Mouse (Mus musculus): Measurements from ENCODE around the gene Pdgfc.

DNA sequence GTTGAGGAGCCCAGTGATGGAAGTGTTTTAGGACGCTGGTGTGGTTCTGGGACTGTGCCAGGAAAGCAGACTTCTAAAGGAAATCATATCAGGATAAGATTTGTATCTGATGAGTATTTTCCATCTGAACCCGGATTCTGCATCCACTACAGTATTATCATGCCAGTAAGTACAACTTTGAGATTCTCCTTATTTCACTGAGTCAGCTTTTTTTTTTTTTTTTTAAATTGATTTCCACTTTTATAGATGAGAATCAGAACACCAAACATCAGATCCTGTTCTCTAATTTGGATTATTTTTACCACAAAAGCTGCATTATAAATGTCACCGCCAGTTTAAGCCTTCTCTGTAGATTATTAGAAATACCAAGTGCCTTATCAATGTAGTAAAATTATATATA lies 138.6 kb downstream of the Pdgfc start:
- TF ChIP-seq EP300 (IDR thresholded peaks at IDR 0.05; ENCODE audit: low read depth) (no peak), CTCF (IDR thresholded peaks at IDR 0.05; ENCODE audit: low read depth) (no peak)

All from liver, postnatal 0 days (tissue).